Mouse (Mus musculus) spleen, adult 2 months (tissue): ENCODE data around the gene Uhrf1bp1.

Experiments used
- CTCF ChIP-seq: fragments of 200-500 bp; IDR thresholded peaks from 2 replicates; pipeline ENCODE4 v1.5.1; 2011; ENCODE audit warnings: mild to moderate bottlenecking, inconsistent platforms; ENCODE audit not compliant: insufficient read depth, insufficient read length, insufficient replicate concordance; ENCODE audit errors: extremely low read depth
- POLR2A ChIP-seq: fragments of 200-500 bp; IDR thresholded peaks from 2 replicates; pipeline ENCODE4 v1.6.1; 2011; ENCODE audit warnings: low read depth, low read length, inconsistent platforms

- TF ChIP-seq CTCF (no peak; the same call in 1 of the 2 replicates), POLR2A (no peak)
Observed at GRCm38 (mm10) chr17:27830411-27830810, 25.8 kb upstream of the Uhrf1bp1 start.
